Mouse (Mus musculus) ovary, postnatal 14 days (tissue): ENCODE measurements around the gene Memo1.
"Not testable (repeated sequence)": the region's sequence is repeated elsewhere in the genome, so short reads cannot be mapped to it uniquely, and the experiment has no call there.

ENCODE experiments used
- DNase-seq: peaks from one replicate; pipeline ENCODE4 v3.0.0; 2022; ENCODE audit warnings: low spot score

Gene Memo1

DNA sequence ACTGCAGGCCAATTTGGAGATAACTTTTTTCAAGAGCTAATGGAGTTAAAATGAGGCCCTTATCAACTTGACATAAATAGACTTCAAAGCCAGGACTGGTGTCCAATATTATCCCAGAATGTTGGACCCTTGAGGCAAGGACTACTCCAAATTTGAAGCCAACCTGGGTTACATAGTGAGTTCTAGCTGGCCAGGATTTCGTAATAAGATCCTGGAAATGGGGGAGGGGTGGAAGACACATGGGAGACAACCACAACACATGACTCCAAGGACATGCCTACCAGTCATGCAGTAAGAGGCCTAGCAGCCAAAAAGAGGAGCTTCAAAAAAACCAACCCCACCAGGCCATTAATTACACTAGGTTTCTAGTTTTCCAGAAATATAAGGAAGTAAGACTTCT is 50.0 kb downstream of the Memo1 start:
- DNase-seq, result no peak

DNA sequence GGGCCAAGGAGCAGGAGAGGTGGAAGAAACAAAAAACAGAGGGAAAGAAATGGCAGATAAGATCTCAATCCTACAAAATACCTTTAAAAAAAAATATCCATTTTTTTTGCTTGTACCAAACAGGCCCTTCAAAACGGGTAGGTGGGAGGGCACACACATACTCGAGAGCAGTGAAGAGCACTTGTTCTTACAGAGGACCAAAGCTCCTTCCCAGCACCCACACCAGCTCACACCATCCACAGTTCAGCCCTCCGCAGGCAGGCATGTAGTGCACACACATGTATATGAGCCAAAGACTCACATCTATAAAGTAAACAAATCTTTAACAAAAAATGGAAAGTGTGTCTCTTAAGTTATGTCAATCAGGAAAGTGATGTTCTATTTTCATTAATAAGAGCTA is 52.5 kb downstream of the Memo1 start:
- DNase-seq, result no peak

DNA sequence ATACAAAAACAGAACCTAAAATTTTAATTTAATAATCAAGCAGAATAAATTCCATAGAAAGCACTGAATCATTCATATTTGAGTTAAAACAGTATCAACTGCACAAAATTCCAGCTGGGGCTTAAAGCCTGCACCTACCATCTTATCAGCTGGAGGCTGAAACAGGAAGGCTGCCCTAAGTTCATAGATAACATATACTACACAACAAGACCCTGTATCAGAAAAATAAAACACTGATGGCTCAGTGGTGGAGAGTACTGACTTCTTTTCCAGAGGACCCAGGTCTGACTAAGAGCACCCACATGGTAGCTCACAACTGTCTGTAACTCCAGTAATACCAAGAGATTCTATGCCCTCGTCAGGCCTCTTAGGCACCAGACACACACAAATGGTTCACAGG is 55.0 kb downstream of the Memo1 start:
- no peak for DNase-seq

DNA sequence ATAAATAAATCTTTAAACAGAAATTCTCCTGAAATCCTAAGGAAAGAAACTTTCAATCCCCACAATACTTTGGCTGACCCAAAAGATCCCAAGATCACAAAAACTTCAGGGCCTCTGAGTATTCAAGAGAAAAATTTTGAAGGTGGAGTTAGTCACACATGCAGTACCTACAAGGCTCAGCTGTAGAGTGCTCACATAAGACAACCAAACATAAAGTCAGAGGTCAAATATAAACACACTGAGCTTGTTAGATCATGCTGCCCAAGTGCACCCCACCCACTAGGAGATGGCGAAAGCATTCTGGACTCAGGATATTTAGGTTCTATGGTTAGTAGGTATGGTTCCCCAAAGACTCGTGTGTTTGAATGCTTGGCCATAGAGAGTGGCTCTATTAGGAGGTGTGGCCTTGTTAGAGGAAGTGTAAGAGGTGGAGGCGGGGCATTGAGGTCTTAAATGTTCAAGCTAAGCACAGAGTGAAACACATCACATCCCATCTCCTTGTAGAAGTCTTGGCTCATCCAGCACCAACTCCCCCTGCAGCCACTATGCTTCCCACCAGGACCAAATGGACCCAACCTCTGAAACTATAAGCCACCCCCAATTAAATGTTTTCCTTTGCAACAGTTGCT is 67.1 kb downstream of the Memo1 start:
- no peak for DNase-seq

DNA sequence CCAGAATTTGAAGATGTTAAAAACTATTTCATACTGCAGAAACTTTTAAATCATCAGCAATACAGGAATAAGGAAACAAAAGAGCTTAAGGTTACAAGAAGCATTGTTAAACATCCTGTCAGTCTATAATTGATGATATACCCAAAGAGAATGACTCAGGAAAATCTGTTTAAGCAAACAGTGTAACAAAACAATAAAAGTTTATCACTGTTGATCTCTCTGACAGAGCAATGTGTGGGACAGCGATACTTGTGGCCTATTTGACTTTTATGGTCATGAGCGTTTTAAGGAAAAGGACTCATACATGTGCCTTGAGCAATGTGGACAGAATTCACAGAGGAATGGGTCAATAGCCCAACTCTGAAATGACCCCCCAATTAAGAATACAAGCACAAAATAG is 78.0 kb downstream of the Memo1 start:
- DNase-seq, result no peak

DNA sequence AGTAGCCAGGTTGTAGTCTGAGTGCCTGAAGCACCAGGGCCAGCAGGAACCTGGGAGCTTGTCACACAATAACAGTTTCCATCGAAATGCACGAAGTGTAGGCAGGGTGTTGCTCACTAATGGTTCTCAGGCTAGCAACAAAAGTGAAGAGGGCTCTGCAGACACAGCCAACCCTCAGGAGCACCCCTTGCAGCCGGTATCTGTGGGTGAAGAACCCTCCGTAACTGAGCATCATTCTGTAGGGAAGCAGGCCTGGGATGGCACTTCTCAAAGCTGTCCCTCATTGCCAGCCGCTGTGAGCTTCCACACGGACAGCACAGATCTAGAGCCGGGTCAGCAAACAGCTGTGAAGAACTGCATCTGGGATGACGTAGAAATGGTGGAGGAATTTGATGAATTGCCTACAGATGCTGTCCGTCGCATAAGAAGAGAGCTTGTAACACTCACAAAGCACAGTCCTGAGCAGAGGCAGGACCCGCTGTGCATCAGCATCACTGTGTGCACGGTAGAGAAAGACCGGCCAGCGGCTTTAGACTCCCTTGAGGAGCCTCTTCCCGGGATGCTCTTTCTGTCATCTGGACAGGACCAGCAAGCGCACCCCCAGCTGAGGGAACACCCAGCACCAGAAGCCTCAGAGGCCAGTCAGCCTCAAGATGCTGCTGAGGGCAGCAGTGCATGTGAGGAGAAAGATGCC is 82.3 kb downstream of the Memo1 start:
- DNase-seq, result not testable (repeated sequence)

DNA sequence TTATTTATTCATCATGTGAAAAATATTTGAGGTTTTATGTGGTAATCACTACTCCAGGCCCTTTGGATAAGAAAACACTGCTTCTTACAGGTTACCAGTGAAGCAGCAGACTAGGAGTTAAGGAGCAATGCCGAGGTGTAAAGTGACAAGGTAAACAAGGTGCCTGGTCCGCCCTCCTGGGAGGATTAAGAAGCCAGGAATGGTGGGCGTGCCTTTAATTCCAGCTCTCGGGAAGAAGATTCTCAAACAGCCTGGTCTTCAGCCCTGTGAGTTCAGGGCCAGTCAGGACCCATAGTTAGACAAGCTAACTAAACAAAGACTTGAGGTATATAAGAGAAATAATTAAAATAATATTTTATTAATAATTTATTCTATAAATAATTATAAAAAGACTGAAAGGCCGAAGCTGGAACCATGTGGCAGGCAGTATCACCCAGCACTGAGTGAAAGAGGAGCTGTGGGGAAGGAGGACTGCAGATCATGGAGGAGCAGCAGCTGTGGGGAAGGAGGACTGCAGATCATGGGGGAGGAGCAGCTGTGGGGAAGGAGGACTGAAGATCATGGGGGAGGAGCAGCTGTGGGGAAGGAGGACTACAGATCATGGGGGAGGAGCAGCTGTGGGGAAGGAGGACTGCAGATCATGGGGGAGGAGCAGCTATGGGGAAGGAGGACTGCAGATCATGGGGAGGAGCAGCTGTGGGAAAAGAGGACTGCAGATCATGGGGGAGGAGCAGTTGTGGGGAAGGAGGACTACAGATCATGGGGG is 86.0 kb downstream of the Memo1 start:
- no peak for DNase-seq

DNA sequence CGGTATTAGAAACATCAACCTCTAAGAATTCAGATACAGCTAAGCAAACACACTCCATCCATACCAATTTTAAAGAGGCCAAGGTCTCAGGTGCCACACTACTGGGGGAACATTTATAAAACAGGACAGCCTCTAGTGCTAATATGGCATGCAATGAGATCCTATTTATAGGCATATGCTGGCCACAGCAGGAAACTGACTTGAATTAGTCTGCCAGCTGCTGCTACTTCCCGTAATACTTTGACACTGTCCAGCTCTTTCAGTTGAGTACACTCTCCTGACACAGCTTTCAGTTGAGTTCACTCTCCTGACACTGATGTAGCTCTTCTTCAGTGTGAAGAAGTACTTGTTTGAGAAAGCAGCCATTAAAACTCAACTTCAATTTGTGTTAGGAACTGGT is 99.4 kb downstream of the Memo1 start:
- no peak for DNase-seq

DNA sequence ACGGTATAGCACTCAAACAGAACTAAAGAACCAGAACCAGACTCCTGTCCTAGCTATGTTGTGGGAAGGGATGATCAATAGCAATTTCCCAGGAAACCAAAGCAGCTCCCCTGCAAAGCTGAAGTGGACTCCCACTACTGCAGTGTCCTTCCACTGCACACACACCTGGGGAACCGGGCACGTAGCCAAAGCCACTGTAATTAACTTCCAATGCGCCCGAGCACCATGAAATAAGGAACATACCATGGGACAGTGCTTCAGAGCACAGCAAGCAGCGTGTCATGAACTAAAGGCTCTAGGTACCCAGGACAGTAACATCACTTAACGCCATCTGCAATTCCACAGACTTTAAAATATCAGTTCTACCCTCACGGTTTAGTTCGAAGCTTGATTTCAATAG is 100.6 kb downstream of the Memo1 start:
- DNase-seq, result peak; percentile 7

DNA sequence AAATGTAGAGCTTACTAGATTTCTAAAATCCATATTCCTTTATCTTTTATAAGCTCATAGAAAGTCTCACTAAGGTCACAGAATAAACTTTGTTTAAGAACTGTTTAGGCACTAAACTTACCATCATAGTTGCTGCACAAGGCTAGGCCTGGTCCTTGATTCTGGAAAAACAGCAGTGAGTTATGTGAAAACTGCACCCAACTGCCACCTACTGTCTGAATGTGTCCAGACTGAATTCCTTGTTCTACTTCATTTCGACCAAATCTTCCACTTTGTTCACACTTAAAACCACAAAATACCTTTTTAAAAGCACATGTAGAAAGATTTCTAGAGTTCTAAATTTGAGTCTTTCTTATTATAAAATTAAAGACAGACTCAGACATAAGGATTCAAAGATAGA is 101.9 kb downstream of the Memo1 start:
- DNase-seq, result no peak

DNA sequence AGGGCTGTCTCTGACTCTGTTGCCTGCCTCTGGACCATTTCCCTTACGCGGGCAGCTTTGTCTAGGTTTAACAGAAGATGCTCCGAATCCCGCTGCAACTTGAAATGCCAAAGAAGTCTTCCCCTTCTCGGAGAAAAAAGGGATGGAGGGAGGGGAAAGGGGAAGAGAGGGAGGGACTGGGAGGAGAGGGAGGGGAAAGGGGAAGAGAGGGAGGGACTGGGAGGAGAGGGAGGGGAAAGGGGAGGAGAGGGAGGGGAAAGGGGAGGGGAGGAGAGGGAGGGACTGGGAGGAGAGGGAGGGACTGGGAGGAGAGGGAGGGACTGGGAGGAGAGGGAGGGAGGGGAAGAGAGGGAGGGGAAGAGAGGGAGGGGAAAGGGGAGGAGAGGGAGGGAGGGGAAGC is 103.9 kb downstream of the Memo1 start:
- DNase-seq, result no peak

DNA sequence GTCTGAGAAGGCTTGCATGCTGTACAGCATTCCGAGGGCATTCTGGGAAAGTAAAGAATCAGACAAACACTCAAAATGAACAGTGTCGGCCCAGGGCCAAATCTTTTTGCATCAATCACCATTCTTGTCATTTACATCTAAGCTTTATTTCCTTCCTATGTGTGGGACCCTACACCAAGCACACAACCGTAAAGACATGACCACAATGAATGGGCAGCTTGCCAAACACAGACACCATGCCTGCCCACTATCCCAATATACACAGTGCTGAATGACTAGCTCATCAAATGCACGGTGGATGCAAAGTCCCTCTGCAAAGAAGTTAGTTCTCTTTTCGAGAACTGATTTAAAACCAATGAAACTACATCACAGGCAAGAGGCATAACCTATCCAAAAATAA is 109.1 kb downstream of the Memo1 start:
- no peak for DNase-seq

DNA sequence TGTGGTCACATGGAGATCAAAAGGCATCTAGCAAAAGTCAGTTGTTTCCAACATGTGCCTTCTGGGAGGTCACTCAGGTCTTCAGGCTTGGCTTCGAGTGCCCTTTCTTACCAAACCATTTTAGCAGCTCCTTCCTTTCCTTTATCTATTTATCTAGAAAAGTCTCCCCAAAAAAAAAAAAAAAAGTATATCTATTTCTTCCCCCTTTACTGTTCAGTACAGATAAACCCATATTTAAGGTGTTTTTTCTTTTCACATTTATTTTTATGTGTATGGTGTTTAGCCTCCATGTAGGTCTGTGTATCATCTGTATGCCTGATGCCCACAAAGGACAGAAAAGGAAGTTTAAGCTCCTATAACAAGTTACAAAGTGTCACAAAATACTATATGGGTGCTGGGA is 110.6 kb downstream of the Memo1 start:
- DNase-seq, result no peak

DNA sequence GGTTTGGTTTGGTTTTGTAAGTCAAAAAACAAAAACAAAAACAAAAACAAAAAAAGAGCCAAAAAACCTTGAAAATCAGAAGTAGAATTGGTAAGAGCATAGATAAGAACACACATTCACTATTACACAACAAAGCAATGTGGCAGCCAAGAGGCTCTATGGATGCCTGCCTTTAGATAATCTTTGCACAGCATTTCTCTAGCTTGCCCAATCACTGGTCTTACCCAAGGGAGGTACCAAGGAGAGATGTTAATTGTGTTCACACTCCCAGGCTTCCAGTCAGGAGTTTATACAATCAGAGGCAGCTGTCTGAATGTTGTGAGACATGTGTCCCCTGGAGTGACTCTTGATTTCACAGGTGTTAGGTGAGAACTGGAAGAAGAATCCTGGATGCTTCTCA is 114.4 kb downstream of the Memo1 start:
- no peak for DNase-seq

DNA sequence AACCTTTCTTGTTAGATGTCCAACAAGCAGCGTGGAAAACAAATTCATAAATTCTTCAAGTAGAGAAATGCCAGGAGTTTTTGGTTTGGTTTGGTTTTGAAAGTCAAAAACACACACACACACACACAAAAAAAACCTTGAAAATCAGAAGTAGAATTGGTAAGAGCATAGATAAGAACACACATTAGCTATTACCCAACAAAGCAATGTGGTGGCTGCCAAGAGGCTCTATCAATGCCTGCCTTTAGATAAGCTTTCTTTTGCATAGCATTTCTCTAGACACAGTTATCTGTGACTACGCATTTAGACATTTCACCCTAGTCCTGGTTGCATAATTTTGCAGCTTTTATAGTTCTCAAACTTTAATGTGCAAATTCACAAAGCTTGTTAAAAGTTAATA is 115.7 kb downstream of the Memo1 start:
- DNase-seq, result not testable (repeated sequence)

DNA sequence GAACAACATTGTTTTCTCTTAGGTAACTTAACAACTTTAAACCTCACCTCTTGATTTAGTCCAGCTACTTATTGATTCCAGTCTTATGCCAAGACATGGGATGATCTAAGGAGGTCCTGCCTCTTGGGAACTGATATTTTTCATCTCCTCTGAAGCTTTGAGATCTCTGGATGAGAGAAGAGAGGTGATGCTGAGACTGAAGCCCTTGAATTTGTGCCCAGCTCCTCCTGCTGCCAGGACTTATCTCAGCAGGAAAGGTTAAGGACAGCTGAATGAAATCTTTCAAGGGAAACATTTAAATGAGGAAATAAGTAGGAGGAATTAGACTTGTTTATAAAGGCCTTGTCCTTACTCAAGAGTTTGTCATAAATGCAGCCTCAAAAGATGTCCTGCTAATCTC is 121.6 kb downstream of the Memo1 start:
- DNase-seq, result no peak

DNA sequence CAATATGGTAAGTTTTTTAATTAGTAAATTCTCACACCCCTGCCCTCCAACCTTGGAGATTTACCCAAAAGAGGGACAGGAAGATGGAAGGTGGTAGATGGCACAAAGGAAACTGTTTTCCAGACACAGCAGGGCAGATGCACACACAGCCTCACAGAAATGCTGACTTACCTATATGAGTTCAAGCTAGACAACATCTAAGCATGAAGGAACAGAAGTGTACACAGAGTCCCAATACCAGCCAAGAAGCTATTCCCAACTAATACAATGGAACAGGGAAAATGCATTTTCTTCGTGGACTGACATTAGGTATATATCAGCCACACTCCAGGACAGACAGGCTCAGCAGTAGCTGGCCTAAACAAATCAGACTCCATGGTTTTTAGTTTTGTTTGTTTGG is 122.5 kb downstream of the Memo1 start:
- DNase-seq, result no peak

DNA sequence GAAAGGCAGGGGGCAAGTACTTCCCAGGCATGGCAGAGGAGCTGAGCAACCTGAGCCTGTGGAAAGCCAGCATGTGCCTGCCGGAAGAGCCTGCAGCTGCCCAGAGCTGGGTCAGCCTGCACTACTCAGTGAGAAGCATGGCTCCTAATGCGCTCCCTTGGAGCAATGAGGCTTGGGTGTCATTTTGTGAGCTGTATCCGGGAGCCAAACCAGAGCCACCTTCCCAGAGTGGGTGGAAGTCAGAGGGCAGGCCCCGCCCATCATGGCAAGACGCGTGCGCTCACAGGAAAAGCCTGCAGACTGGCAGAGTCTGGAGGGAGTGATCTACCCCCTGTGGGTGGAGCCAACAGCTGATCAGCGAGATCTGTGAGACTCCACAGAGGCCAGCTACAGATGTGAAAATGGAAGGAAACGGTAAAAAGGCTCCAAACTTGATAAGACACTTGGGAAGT is 135.9 kb downstream of the Memo1 start:
- DNase-seq, result peak; percentile 24

DNA sequence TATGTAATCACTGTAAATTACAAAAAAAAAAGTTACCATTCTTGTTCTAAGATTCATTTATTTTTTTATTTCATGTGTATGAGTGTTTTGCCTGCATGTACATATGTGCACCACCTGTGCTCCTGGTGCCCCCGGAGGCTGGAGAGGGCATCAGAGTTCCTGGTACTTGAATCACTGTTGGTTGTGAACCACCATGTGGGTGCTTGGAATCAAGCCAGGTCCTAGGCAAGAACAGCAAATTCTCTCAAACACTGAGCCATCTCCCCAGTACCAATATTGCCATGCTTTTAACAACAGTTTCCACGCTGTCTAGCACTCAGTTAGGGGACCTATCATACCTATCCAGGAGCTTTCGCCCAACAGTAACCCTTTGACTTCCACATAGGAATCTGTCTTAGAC is 137.2 kb downstream of the Memo1 start:
- no peak for DNase-seq
